Mouse (Mus musculus) forebrain, embryonic 10.5 days (tissue): Measurements from ENCODE around the gene Nthl1. TPM values are rescaled to one million over a fixed set of nuclear protein-coding genes. Genes with fewer than 3 reads are reported as not detected.

ENCODE experiments used
- microRNA-seq: library from miRNA; unstranded; fragments of <30 nt; microRNA quantifications from one replicate; pipeline ENCODE4, GENCODE M21; 2017
- polyA plus RNA-seq: library from polyadenylated mRNA; unstranded; fragments of >200 nt; fragmentation: Nextera tagmentation; extraction: Ambion mirVana; gene quantifications from 2 replicates; pipeline ENCODE4 v1.2.1, GENCODE M21; 2016

Nthl1 gene
- polyA plus RNA-seq, 1 experiment from 2014 or later: 26.9 TPM

Small RNA genes within 50 kb of the gene (microRNA-seq; reads per million reads assigned to microRNA genes)
- gene Gm24589: not detected

Other genes with a start within 250 kb of the Nthl1 start
- 493 and 501 TPM in 2 replicates for gene Rnps1, start 218.1 kb upstream of the Nthl1 start, polyA plus RNA-seq
- 84.1 and 89.4 TPM in 2 replicates for gene Eci1, start 206.0 kb upstream of the Nthl1 start, polyA plus RNA-seq
- 2.3 TPM in 2 replicates for gene Dnase1l2, start 189.6 kb upstream of the Nthl1 start, polyA plus RNA-seq
- 32.7 and 35.2 TPM in 2 replicates for gene E4f1, start 162.4 kb upstream of the Nthl1 start, polyA plus RNA-seq
- gene Pgp, start 162.3 kb upstream of the Nthl1 start, polyA plus RNA-seq: 79.7 and 85.3 TPM in 2 replicates
- 0.23 and 0.25 TPM in 2 replicates for gene Bricd5, start 158.8 kb upstream of the Nthl1 start, polyA plus RNA-seq
- 36.8 and 40.0 TPM in 2 replicates for gene Mlst8, start 153.6 kb upstream of the Nthl1 start, polyA plus RNA-seq
- gene Caskin1, start 144.1 kb upstream of the Nthl1 start, polyA plus RNA-seq: 3.8 and 4.3 TPM in 2 replicates
- gene Traf7, start 104.7 kb upstream of the Nthl1 start, polyA plus RNA-seq: 128 and 132 TPM in 2 replicates
- gene Rab26, start 98.5 kb upstream of the Nthl1 start, polyA plus RNA-seq: 1.9 and 3.5 TPM in 2 replicates
- 12.9 and 16.3 TPM in 2 replicates for gene Pkd1, start 82.8 kb upstream of the Nthl1 start, polyA plus RNA-seq
- gene Tsc2, start 50 bp upstream of the Nthl1 start, polyA plus RNA-seq: 75.3 and 75.4 TPM in 2 replicates
- gene Slc9a3r2, start 17.6 kb downstream of the Nthl1 start, polyA plus RNA-seq: 25.9 and 27.1 TPM in 2 replicates
- gene Npw, start 25.8 kb downstream of the Nthl1 start, polyA plus RNA-seq: not detected in 2 replicates
- 27.5 and 30.6 TPM in 2 replicates for gene Zfp598, start 37.0 kb downstream of the Nthl1 start, polyA plus RNA-seq
- 9.7 and 11.0 TPM in 2 replicates for gene Syngr3, start 57.3 kb downstream of the Nthl1 start, polyA plus RNA-seq
- 57.7 and 60.3 TPM in 2 replicates for gene Gfer, start 63.5 kb downstream of the Nthl1 start, polyA plus RNA-seq
- 0.79 and 1.0 TPM in 2 replicates for gene Noxo1, start 63.6 kb downstream of the Nthl1 start, polyA plus RNA-seq
- gene Tbl3, start 75.0 kb downstream of the Nthl1 start, polyA plus RNA-seq: 162 and 167 TPM in 2 replicates
- 0.43 and 0.69 TPM in 2 replicates for gene Rnf151, start 85.4 kb downstream of the Nthl1 start, polyA plus RNA-seq
- 1,888 and 1,960 TPM in 2 replicates for gene Rps2, start 85.4 kb downstream of the Nthl1 start, polyA plus RNA-seq
- 190 and 194 TPM in 2 replicates for gene Ndufb10, start 91.8 kb downstream of the Nthl1 start, polyA plus RNA-seq
- gene Rpl3l, start 95.1 kb downstream of the Nthl1 start, polyA plus RNA-seq: not detected in 2 replicates
- gene Msrb1, start 104.0 kb downstream of the Nthl1 start, polyA plus RNA-seq: 22.2 and 22.8 TPM in 2 replicates
- gene Hs3st6, start 120.3 kb downstream of the Nthl1 start, polyA plus RNA-seq: 0.50 and 0.68 TPM in 2 replicates
- gene Meiob, start 171.6 kb downstream of the Nthl1 start, polyA plus RNA-seq: 0.09 TPM in 1 of 2 replicates, not detected in the other
- 24.5 and 26.4 TPM in 2 replicates for gene Hagh, start 207.5 kb downstream of the Nthl1 start, polyA plus RNA-seq
- 16.6 and 19.0 TPM in 2 replicates for gene Fahd1, start 217.7 kb downstream of the Nthl1 start, polyA plus RNA-seq
- gene Igfals, start 233.3 kb downstream of the Nthl1 start, polyA plus RNA-seq: 0.17 and 0.36 TPM in 2 replicates